Mouse (Mus musculus): Measurements from ENCODE around the gene Xk. TPM values are rescaled to one million over a fixed set of nuclear protein-coding genes. Genes with fewer than 3 reads are reported as not detected.
"Not testable (repeated sequence)": the region's sequence is repeated elsewhere in the genome, so short reads cannot be mapped to it uniquely, and the experiment has no call there.

Gene Xk
- polyA plus RNA-seq, 1 experiment from 2014 or later, result 5.0 TPM

GRCm38 (mm10) chrX:9350327-9350726 is 77.8 kb downstream of the Xk start, which contains the start of gene H2al1k:
H2al1k (plus strand) TSS chrX:9350627.
- not testable (repeated sequence) for H3K4me1 ChIP-seq (ENCODE audit: control insufficient read depth, insufficient read depth, low read length); H3K27ac ChIP-seq (replicated peaks; ENCODE audit: low read depth, low read length); H3K9me3 ChIP-seq (ENCODE audit: control insufficient read depth, low read length); ATAC-seq (ENCODE audit: low FRiP score, low TSS enrichment); H3K27me3 ChIP-seq (ENCODE audit: control insufficient read depth, insufficient read depth, low read length); H3K36me3 ChIP-seq (ENCODE audit: control insufficient read depth, insufficient read depth, low read length); DNase-seq; H3K4me2 ChIP-seq (ENCODE audit: low read length); H3K4me3 ChIP-seq (replicated peaks; ENCODE audit: low read depth, low read length); H3K9ac ChIP-seq (replicated peaks; ENCODE audit: low read length)
- no CpG with 5 or more reads among the region's 2 CpGs for WGBS

Other genes with a start within 250 kb of the Xk start
- gene Fthl17e, start 239.3 kb upstream of the Xk start, polyA plus RNA-seq (2014; fragmentation: Nextera tagmentation; extraction: Ambion mirVana), result not detected in 2 replicates
- gene Fthl17f, start 209.7 kb upstream of the Xk start, polyA plus RNA-seq (2014; fragmentation: Nextera tagmentation; extraction: Ambion mirVana), result not detected in 2 replicates
- gene 4930402K13Rik, start 168.2 kb upstream of the Xk start, polyA plus RNA-seq (2014; fragmentation: Nextera tagmentation; extraction: Ambion mirVana), result not detected in 2 replicates
- 4.0 and 5.3 TPM in 2 replicates for gene Lancl3, start 72.9 kb upstream of the Xk start, polyA plus RNA-seq (2014; fragmentation: Nextera tagmentation; extraction: Ambion mirVana)
- gene Gm14862, start 15.9 kb upstream of the Xk start, polyA plus RNA-seq (2014; fragmentation: Nextera tagmentation; extraction: Ambion mirVana), result not detected in 2 replicates
- 0.45 TPM in 1 of 2 replicates, not detected in the other for gene H2al1m, start 11.0 kb downstream of the Xk start, polyA plus RNA-seq (2014; fragmentation: Nextera tagmentation; extraction: Ambion mirVana)
- gene H2al1k, start 77.9 kb downstream of the Xk start, polyA plus RNA-seq (2014; fragmentation: Nextera tagmentation; extraction: Ambion mirVana), result not detected in 2 replicates
- gene Cybb, start 215.0 kb downstream of the Xk start, polyA plus RNA-seq (2014; fragmentation: Nextera tagmentation; extraction: Ambion mirVana), result 0.08 and 1.9 TPM in 2 replicates

All from midbrain, embryonic 14.5 days (tissue).